10 mouse cellular contexts compared by ENCODE assay signal in genomic region chr14:62003013-62003781, GRCm38 (mm10).
DNase-seq lines count a peak whose midpoint lies in the region; ATAC-seq lines count a peak whose summit lies in the region.
"Had no signal": no experiment of that assay in that cellular context is flagged by ENCODE, and none has a peak within 500 bp of the region (broad histone marks: within the 10 kb centered on the region; RNA-seq: fewer than 3 reads in every experiment).

No protein-coding gene starts in this region.

- peak; percentile 20 to 29 for DNase-seq in heart, postnatal 10 days
- no peak for DNase-seq in heart, adult 18-20 months
- DNase-seq in embryonic facial prominence, embryonic 14.5 days (ENCODE audit: low spot score), result peak; percentile 82
- peak; percentile 16 to 34 for DNase-seq in left cerebral cortex, postnatal 25 days (ENCODE audit: low spot score in 2 of 2)
- DNase-seq in heart, adult 8-10 months (ENCODE audit: low spot score), result no peak
- no peak for DNase-seq in c-Kit-positive CD71-positive TER-119-positive erythroid progenitor cells, embryonic 14.5 days (ENCODE audit: low spot score)

- H3K4me3 ChIP-seq in embryonic facial prominence, embryonic 14.5 days (ENCODE audit: low read depth, low read length), result no peak overlapping the region
- H3K4me3 ChIP-seq in kidney, embryonic 15.5 days (replicated peaks), result no peak overlapping the region
- no peak overlapping the region for H3K4me3 ChIP-seq in neural tube, embryonic 15.5 days (replicated peaks)
- H3K4me3 ChIP-seq: limb, embryonic 12.5 days; stomach, embryonic 15.5 days had no signal

- no peaks in the 10 kb centered on the region for H3K36me3 ChIP-seq in embryonic facial prominence, embryonic 14.5 days (ENCODE audit: control insufficient read depth, insufficient read depth, low read length)
- H3K36me3 ChIP-seq in kidney, embryonic 15.5 days, result no peaks in the 10 kb centered on the region
- H3K36me3 ChIP-seq in neural tube, embryonic 15.5 days, result no peaks in the 10 kb centered on the region
- H3K36me3 ChIP-seq: limb, embryonic 12.5 days; stomach, embryonic 15.5 days had no signal

- H3K4me1 ChIP-seq in embryonic facial prominence, embryonic 14.5 days (ENCODE audit: control insufficient read depth, insufficient read depth, low read length), result peaks cover 12% of the 10 kb centered on the region
- peaks cover 22% of the 10 kb centered on the region for H3K4me1 ChIP-seq in kidney, embryonic 15.5 days
- H3K4me1 ChIP-seq in neural tube, embryonic 15.5 days, result peaks cover 9% of the 10 kb centered on the region
- H3K4me1 ChIP-seq: stomach, embryonic 15.5 days had no signal

- no peaks in the 10 kb centered on the region for H3K27me3 ChIP-seq in embryonic facial prominence, embryonic 14.5 days (replicated peaks; ENCODE audit: control insufficient read depth, insufficient read depth, low read length)
- no peaks in the 10 kb centered on the region for H3K27me3 ChIP-seq in kidney, embryonic 15.5 days
- no peaks in the 10 kb centered on the region for H3K27me3 ChIP-seq in neural tube, embryonic 15.5 days (replicated peaks)
- H3K27me3 ChIP-seq: limb, embryonic 12.5 days; stomach, embryonic 15.5 days had no signal

- H3K9ac ChIP-seq in embryonic facial prominence, embryonic 14.5 days (ENCODE audit: low read depth, low read length), result no peak overlapping the region
- no peak overlapping the region for H3K9ac ChIP-seq in kidney, embryonic 15.5 days
- H3K9ac ChIP-seq in neural tube, embryonic 15.5 days (replicated peaks), result no peak overlapping the region
- H3K9ac ChIP-seq: limb, embryonic 12.5 days; stomach, embryonic 15.5 days had no signal

- ATAC-seq in embryonic facial prominence, embryonic 14.5 days (ENCODE audit: low read depth), result peak; percentile 60; the same call in 1 of the 2 replicates
- ATAC-seq in kidney, embryonic 15.5 days (replicated peaks; ENCODE audit: low FRiP score), result 0 out of 2 replicates have a peak, but pooled peaks have one; percentile 46
- peak; percentile 59; the same call in 1 of the 2 replicates for ATAC-seq in neural tube, embryonic 15.5 days (ENCODE audit: low FRiP score)

- 21% methylated on average over 16 of the region's 16 CpGs for WGBS in embryonic facial prominence, embryonic 14.5 days
- whole genome bisulfite sequencing in kidney, embryonic 15.5 days, result 54% methylated on average over 16 of the region's 16 CpGs
- WGBS in neural tube, embryonic 15.5 days, result 39% methylated on average over 16 of the region's 16 CpGs

- H3K9me3 ChIP-seq in embryonic facial prominence, embryonic 14.5 days (ENCODE audit: control insufficient read depth, low read length), result no peaks in the 10 kb centered on the region
- H3K9me3 ChIP-seq in kidney, embryonic 15.5 days (replicated peaks), result no peaks in the 10 kb centered on the region
- H3K9me3 ChIP-seq in neural tube, embryonic 15.5 days (replicated peaks), result no peaks in the 10 kb centered on the region
- H3K9me3 ChIP-seq: limb, embryonic 12.5 days; stomach, embryonic 15.5 days had no signal

- peak overlapping the region; percentile 52; the same call in 1 of the 2 replicates for H3K27ac ChIP-seq in embryonic facial prominence, embryonic 14.5 days (replicated peaks; ENCODE audit: low read depth, low read length)
- H3K27ac ChIP-seq in kidney, embryonic 15.5 days, result peak overlapping the region; percentile 28
- H3K27ac ChIP-seq in neural tube, embryonic 15.5 days (replicated peaks), result no peak overlapping the region
- H3K27ac ChIP-seq: limb, embryonic 12.5 days; stomach, embryonic 15.5 days had no signal

- intact Hi-C loops in heart, postnatal 10 days (cut with DNase I), result no loop called here
- intact Hi-C loops in left cerebral cortex, postnatal 25 days (cut with DNase I), result no loop called here

- H3K4me2 ChIP-seq in embryonic facial prominence, embryonic 14.5 days (ENCODE audit: low read depth, low read length), result peak overlapping the region; percentile 31
- no peak overlapping the region for H3K4me2 ChIP-seq in kidney, embryonic 15.5 days
- peak overlapping the region; percentile 34 for H3K4me2 ChIP-seq in neural tube, embryonic 15.5 days
- H3K4me2 ChIP-seq: limb, embryonic 12.5 days; stomach, embryonic 15.5 days had no signal

Comparison
In these comparisons a context has a peak if more than half of its experiments do, and no peak if none do; other contexts are left out.
1. DNase-seq: peak in heart, postnatal 10 days (2 of 2), embryonic facial prominence, embryonic 14.5 days (single experiment) and left cerebral cortex, postnatal 25 days (2 of 2); none in heart, adult 18-20 months (0 of 2), heart, adult 8-10 months (single experiment) and c-Kit-positive CD71-positive TER-119-positive erythroid progenitor cells, embryonic 14.5 days (single experiment).
2. Peak in every context shown above with its lines, with median percentiles within 50 percentile points of each other: ATAC-seq.